ENCODE assay signal across 13 mouse cellular contexts in the genomic region with DNA sequence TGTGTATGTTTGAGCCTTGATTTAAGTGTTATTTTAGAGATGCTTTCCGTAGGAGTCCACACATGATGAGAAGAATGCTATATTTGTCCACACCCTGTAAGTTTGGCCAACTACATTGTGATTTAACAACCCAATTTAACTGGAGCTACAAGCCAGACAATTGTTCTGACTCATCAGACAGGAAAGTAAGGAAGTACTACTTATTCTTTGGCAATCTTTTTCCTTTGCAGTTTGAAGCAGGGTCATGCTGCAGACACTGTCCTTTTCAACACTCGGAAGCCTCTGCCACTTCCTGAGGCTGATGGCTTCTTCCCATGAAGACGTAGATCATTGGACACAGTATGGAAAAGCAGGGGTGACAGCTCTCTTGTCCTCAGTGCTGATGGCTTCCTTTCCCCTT.
DNase-seq lines count a peak whose midpoint lies in the region; ATAC-seq lines count a peak whose summit lies in the region.
"Had no signal": no experiment of that assay in that cellular context is flagged by ENCODE, and none has a peak within 500 bp of the region (broad histone marks: within the 10 kb centered on the region; RNA-seq: fewer than 3 reads in every experiment).

No protein-coding gene starts in this region.

- no peak overlapping the region for H3K4me3 ChIP-seq in heart, embryonic 12.5 days
- H3K4me3 ChIP-seq in liver, embryonic 15.5 days (replicated peaks): no peak overlapping the region
- no peak overlapping the region for H3K4me3 ChIP-seq in embryonic facial prominence, embryonic 10.5 days
- H3K4me3 ChIP-seq: embryonic facial prominence, embryonic 15.5 days; hindbrain, embryonic 10.5 days; megakaryocyte, embryonic 14.5 days had no signal

- intact Hi-C loops in heart, postnatal 14 days (cut with DNase I): no loop called here

- no peaks in the 10 kb centered on the region for H3K9me3 ChIP-seq in heart, embryonic 12.5 days (replicated peaks)
- H3K9me3 ChIP-seq in liver, embryonic 15.5 days (replicated peaks): no peaks in the 10 kb centered on the region
- H3K9me3 ChIP-seq in embryonic facial prominence, embryonic 10.5 days: no peaks in the 10 kb centered on the region
- H3K9me3 ChIP-seq: embryonic facial prominence, embryonic 15.5 days; hindbrain, embryonic 10.5 days; megakaryocyte, embryonic 14.5 days had no signal

- no peak overlapping the region for H3K9ac ChIP-seq in heart, embryonic 12.5 days
- no peak overlapping the region for H3K9ac ChIP-seq in liver, embryonic 15.5 days
- H3K9ac ChIP-seq: embryonic facial prominence, embryonic 15.5 days had no signal

- ATAC-seq in heart, embryonic 12.5 days (ENCODE audit: insufficient number of reproducible peaks, low FRiP score): peak; percentile 53; the same call in 1 of the 2 replicates
- ATAC-seq in liver, embryonic 15.5 days (ENCODE audit: insufficient read depth): peak; percentile 63

- no peak overlapping the region for H3K27ac ChIP-seq in heart, embryonic 12.5 days (ENCODE audit: poor library complexity, severe bottlenecking)
- H3K27ac ChIP-seq in liver, embryonic 15.5 days (replicated peaks): no peak overlapping the region
- no peak overlapping the region for H3K27ac ChIP-seq in embryonic facial prominence, embryonic 10.5 days (replicated peaks)
- H3K27ac ChIP-seq: embryonic facial prominence, embryonic 15.5 days; hindbrain, embryonic 10.5 days had no signal

- H3K4me2 ChIP-seq in heart, embryonic 12.5 days: no peak overlapping the region
- H3K4me2 ChIP-seq in liver, embryonic 15.5 days: no peak overlapping the region
- H3K4me2 ChIP-seq: embryonic facial prominence, embryonic 15.5 days had no signal

- H3K27me3 ChIP-seq in heart, embryonic 12.5 days (replicated peaks): no peaks in the 10 kb centered on the region
- no peaks in the 10 kb centered on the region for H3K27me3 ChIP-seq in liver, embryonic 15.5 days
- no peaks in the 10 kb centered on the region for H3K27me3 ChIP-seq in embryonic facial prominence, embryonic 10.5 days (replicated peaks; ENCODE audit: low read depth, poor library complexity, severe bottlenecking)
- H3K27me3 ChIP-seq: CH12.LX; embryonic facial prominence, embryonic 15.5 days; megakaryocyte, embryonic 14.5 days had no signal

- WGBS in heart, embryonic 12.5 days: 52% methylated on average over 3 of the region's 3 CpGs
- WGBS in liver, embryonic 15.5 days (ENCODE audit: insufficient replicate concordance): 45% methylated on average over 3 of the region's 3 CpGs
- WGBS in embryonic facial prominence, embryonic 10.5 days: 80% methylated on average over 3 of the region's 3 CpGs

- 0 out of 2 replicates have a peak, but pooled peaks cover 3% of the 10 kb centered on the region for H3K4me1 ChIP-seq in heart, embryonic 12.5 days (replicated peaks)
- no peaks in the 10 kb centered on the region for H3K4me1 ChIP-seq in liver, embryonic 15.5 days (replicated peaks)
- H3K4me1 ChIP-seq in embryonic facial prominence, embryonic 10.5 days: no peaks in the 10 kb centered on the region; the same call in 1 of the 2 replicates
- H3K4me1 ChIP-seq: embryonic facial prominence, embryonic 15.5 days; hindbrain, embryonic 10.5 days had no signal

- peak; percentile 35 for DNase-seq in heart, adult 8-10 months (ENCODE audit: low spot score)
- DNase-seq in heart, postnatal 14 days: no peak
- peak; percentile 27 for DNase-seq in 3T3-L1 (ENCODE audit: low read depth, low spot score)
- DNase-seq in right cerebral cortex, postnatal 14 days: no peak
- DNase-seq in embryonic facial prominence, embryonic 10.5 days (ENCODE audit: low spot score): no peak
- DNase-seq in retina, embryonic 14.5 days (ENCODE audit: low spot score): no peak
- DNase-seq: cerebellum, postnatal 36 days had no signal

- H3K36me3 ChIP-seq in heart, embryonic 12.5 days: no peaks in the 10 kb centered on the region
- H3K36me3 ChIP-seq in liver, embryonic 15.5 days (replicated peaks): no peaks in the 10 kb centered on the region
- H3K36me3 ChIP-seq in embryonic facial prominence, embryonic 10.5 days (replicated peaks): no peaks in the 10 kb centered on the region
- H3K36me3 ChIP-seq: embryonic facial prominence, embryonic 15.5 days; hindbrain, embryonic 10.5 days had no signal

Comparison
In these comparisons a context has a peak if more than half of its experiments do, and no peak if none do; other contexts are left out.
1. DNase-seq: peak in heart, adult 8-10 months (single experiment) and 3T3-L1 (single experiment); none in heart, postnatal 14 days (0 of 2), right cerebral cortex, postnatal 14 days (single experiment), embryonic facial prominence, embryonic 10.5 days (single experiment) and retina, embryonic 14.5 days (single experiment).